In the genomic region with DNA sequence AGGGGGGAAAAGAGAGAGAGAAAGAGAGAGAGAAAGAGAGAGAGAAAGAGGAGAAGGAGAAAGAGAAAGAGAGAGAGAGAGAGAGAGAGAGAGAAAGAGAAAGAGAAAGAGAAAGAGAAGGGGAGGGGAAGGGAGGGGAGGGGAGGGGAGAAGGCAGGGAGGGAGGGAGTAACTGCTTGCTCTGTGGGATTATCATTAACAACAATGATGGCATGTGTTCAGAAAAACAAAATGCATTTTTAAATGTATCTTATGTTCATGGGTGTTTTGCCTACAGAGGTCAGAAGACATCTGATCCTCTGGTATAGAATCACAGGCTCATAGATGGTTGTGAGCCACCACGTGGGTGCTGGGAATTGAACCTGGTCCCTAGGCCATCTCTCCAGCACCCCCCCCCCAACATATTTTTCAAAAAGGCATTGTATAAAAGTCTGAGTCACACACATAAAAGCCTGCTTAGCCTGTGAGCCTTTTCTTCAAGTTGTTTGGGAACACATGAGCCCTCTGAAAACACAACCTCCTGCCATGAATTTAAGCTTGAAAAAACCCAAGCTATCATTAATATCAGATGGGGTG, we compare ENCODE assay signal across 27 mouse cellular contexts.
DNase-seq lines count a peak whose midpoint lies in the region; ATAC-seq and TF ChIP-seq lines count a peak whose summit lies in the region.
"Had no signal": no experiment of that assay in that cellular context is flagged by ENCODE, and none has a peak within 500 bp of the region (broad histone marks: within the 10 kb centered on the region; RNA-seq: fewer than 3 reads in every experiment).

No protein-coding gene starts in this region.

- H3K27ac ChIP-seq in layer of hippocampus, adult 2 months = peak overlapping the region; percentile 79; the same call in 1 of the 2 replicates
- H3K27ac ChIP-seq in forebrain, embryonic 10.5 days = no peak overlapping the region
- H3K27ac ChIP-seq: embryonic facial prominence, embryonic 10.5 days; embryonic facial prominence, embryonic 15.5 days; forebrain, embryonic 13.5 days; hindbrain, embryonic 13.5 days; limb, embryonic 13.5 days; neural tube, embryonic 12.5 days had no signal

- no peaks in the 10 kb centered on the region; the same call in 1 of the 2 replicates for H3K36me3 ChIP-seq in forebrain, embryonic 10.5 days (replicated peaks)
- H3K36me3 ChIP-seq: embryonic facial prominence, embryonic 10.5 days; embryonic facial prominence, embryonic 15.5 days; G1E; hindbrain, embryonic 13.5 days; neural tube, embryonic 12.5 days had no signal

- WGBS in forebrain, embryonic 10.5 days = 96% methylated on average over 1 of the region's 1 CpGs
- WGBS in lung, adult 2 months = 94% methylated on average over 1 of the region's 1 CpGs

- H3K4me3 ChIP-seq in layer of hippocampus, adult 2 months = no peak overlapping the region
- H3K4me3 ChIP-seq in forebrain, embryonic 10.5 days = no peak overlapping the region
- H3K4me3 ChIP-seq in lung, adult 2 months (replicated peaks; ENCODE audit: extremely low read depth, low read depth, low read length) = no peak overlapping the region
- H3K4me3 ChIP-seq: embryonic facial prominence, embryonic 10.5 days; embryonic facial prominence, embryonic 15.5 days; forebrain, embryonic 13.5 days; hindbrain, embryonic 13.5 days; limb, embryonic 13.5 days; neural tube, embryonic 12.5 days had no signal

- peak; percentile 69 for ATAC-seq in megakaryocyte, adult 5-6 weeks (ENCODE audit: poor library complexity, severe bottlenecking)
- peak; percentile 67 for ATAC-seq in neutrophil, adult 5-6 weeks (ENCODE audit: extremely low read depth, insufficient number of reproducible peaks, low FRiP score, poor library complexity, severe bottlenecking)
- ATAC-seq: forebrain, embryonic 13.5 days; midbrain, embryonic 16.5 days had no signal

- peaks cover 35% of the 10 kb centered on the region for H3K4me1 ChIP-seq in forebrain, embryonic 10.5 days
- H3K4me1 ChIP-seq in lung, adult 2 months (ENCODE audit: control insufficient read depth, insufficient read depth, low read length) = no peaks in the 10 kb centered on the region

- H3K9me3 ChIP-seq in forebrain, embryonic 10.5 days = no peaks in the 10 kb centered on the region
- H3K9me3 ChIP-seq: embryonic facial prominence, embryonic 10.5 days; forebrain, embryonic 13.5 days; hindbrain, embryonic 13.5 days; limb, embryonic 13.5 days; neural tube, embryonic 12.5 days had no signal

- no peaks in the 10 kb centered on the region for H3K27me3 ChIP-seq in forebrain, embryonic 10.5 days (ENCODE audit: poor library complexity, severe bottlenecking)
- H3K27me3 ChIP-seq: embryonic facial prominence, embryonic 15.5 days; forebrain, embryonic 13.5 days; hindbrain, embryonic 13.5 days; limb, embryonic 13.5 days; neural tube, embryonic 12.5 days; Patski had no signal

- DNase-seq in layer of hippocampus, adult 2 months (ENCODE audit: low spot score in 2 of 2) = no peak
- DNase-seq in layer of hippocampus, adult 11-12 months (ENCODE audit: low spot score) = no peak
- peak; percentile 13 for DNase-seq in T-cell, adult 2 months (ENCODE audit: low spot score)
- no peak for DNase-seq in forebrain, embryonic 10.5 days (ENCODE audit: extremely low spot score, low spot score)
- DNase-seq in lung, adult 2 months = no peak
- DNase-seq in gastrocnemius, postnatal 25 days = no peak
- DNase-seq: adrenal gland, postnatal 10 days; cerebellum, adult 11 months; cerebellum, postnatal 10 days; gastrocnemius, postnatal 36 days; heart, adult 18-20 months; heart, postnatal 4 days; kidney, adult 11 months; kidney, postnatal 14 days; lung, postnatal 4 days; thymus, postnatal 25 days had no signal

- no peak for TF ChIP-seq CTCF in layer of hippocampus, adult 2 months (conservative IDR thresholded peaks at IDR 0.05)
- no peak for TF ChIP-seq CTCF in lung, adult 2 months (IDR thresholded peaks at IDR 0.05; ENCODE audit: insufficient read depth, low read length)

- TF ChIP-seq POLR2A in lung, adult 2 months (IDR thresholded peaks at IDR 0.05; ENCODE audit: borderline replicate concordance, extremely low read depth, low read depth, low read length) = no peak
